Mouse (Mus musculus) frontal cortex, adult (tissue): ENCODE results near the gene Nsa2.

Source experiments
- ATAC-seq: cut with Nextera tagmentation; 2 replicates; pipeline ENCODE4 v1.9.2; 2017; ENCODE audit warnings: mild to moderate bottlenecking, moderate library complexity, mixed read lengths; ENCODE audit not compliant: low TSS enrichment

Nsa2 gene

DNA sequence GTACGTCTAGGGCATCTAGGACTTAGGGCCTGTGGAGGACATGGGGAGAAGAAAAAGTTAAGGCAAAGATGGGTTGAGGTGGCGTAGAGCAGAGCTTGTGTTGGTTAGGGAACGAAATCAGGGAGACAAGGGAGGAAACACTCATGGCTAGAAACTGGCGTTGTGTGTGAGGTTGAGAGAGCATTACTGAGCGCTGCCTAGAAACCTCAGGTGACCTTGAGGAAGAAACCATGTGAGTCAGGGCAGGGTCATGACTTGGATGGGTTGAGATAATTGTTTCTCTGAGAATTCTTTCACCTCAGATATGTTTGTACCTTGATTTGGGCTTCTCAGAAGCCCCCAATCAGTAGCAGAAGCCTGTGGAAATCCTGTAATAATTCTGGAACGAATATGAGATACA is 50.3 kb downstream of the Nsa2 start:
- no peak for ATAC-seq

- no peak for ATAC-seq
Measured at GRCm38 (mm10) chr13:97086316-97086715, 51.4 kb downstream of the Nsa2 start.

GRCm38 (mm10) chr13:97082432-97082831 is 55.3 kb downstream of the Nsa2 start:
- ATAC-seq: no peak

GRCm38 (mm10) chr13:97080615-97081014 is 57.1 kb downstream of the Nsa2 start:
- ATAC-seq: no peak

- ATAC-seq: peak; percentile 39
Measured at GRCm38 (mm10) chr13:97080201-97080600, 57.5 kb downstream of the Nsa2 start.
